Mouse (Mus musculus) liver, embryonic 11.5 days (tissue): Measurements from ENCODE around the gene Rassf5. TPM values are rescaled to one million over a fixed set of nuclear protein-coding genes. Genes with fewer than 3 reads are reported as not detected.

Experiments used
- ATAC-seq: fragments of 200-750 bp; cut with Nextera tagmentation; replicated peaks from 2 replicates; pipeline ENCODE4 v1.8.0; 2017; ENCODE audit warnings: moderate number of reproducible peaks, mild to moderate bottlenecking, moderate TSS enrichment, moderate library complexity; ENCODE audit not compliant: low FRiP score
- DNase-seq: peaks from one replicate; pipeline ENCODE4 v3.0.0-alpha.2; 2017; ENCODE audit warnings: low spot score
- H3K27ac ChIP-seq: fragments of 300-500 bp; sonication (generic); 2 replicates; pipeline ENCODE4 v1.5.1; 2014; ENCODE audit warnings: mild to moderate bottlenecking, low read depth, low read length, control low read depth
- H3K27me3 ChIP-seq: fragments of 300-500 bp; sonication (generic); replicated peaks from 2 replicates; pipeline ENCODE4 v1.6.1; 2014; ENCODE audit warnings: low read length, mixed read lengths; ENCODE audit not compliant: control insufficient read depth, insufficient read depth
- H3K36me3 ChIP-seq: fragments of 300-500 bp; sonication (generic); 2 replicates; pipeline ENCODE4 v1.6.1; 2014; ENCODE audit warnings: mild to moderate bottlenecking, low read length, moderate library complexity, mixed read lengths; ENCODE audit not compliant: control insufficient read depth, insufficient read depth
- H3K4me1 ChIP-seq: fragments of 300-500 bp; sonication (generic); replicated peaks from 2 replicates; pipeline ENCODE4 v1.6.1; 2014; ENCODE audit warnings: low read length, mixed read lengths; ENCODE audit not compliant: control insufficient read depth, insufficient read depth
- H3K4me2 ChIP-seq: fragments of 300-500 bp; sonication (generic); 2 replicates; pipeline ENCODE4 v1.6.1; 2014; ENCODE audit warnings: mild to moderate bottlenecking, control low read depth, moderate library complexity
- H3K4me3 ChIP-seq: fragments of 300-500 bp; sonication (generic); 2 replicates; pipeline ENCODE4 v1.5.1; 2014; ENCODE audit warnings: low read depth, low read length, control low read depth
- H3K9ac ChIP-seq: fragments of 300-500 bp; sonication (generic); 2 replicates; pipeline ENCODE4 v1.6.1; 2014; ENCODE audit warnings: low read depth, low read length, control low read depth
- H3K9me3 ChIP-seq: fragments of 300-500 bp; sonication (generic); 2 replicates; pipeline ENCODE4 v1.6.1; 2016; ENCODE audit warnings: low read length, inconsistent platforms, mixed read lengths; ENCODE audit not compliant: control insufficient read depth
- WGBS: fragments of 180-500 bp; shearing (Covaris S2); extraction: QIAGEN DNeasy Blood & Tissue Kit; methylation state at CpG from one replicate; pipeline ENCODE4 v1.1.7; 2014; 5-methylcytosine and 5-hydroxymethylcytosine counted together
- polyA plus RNA-seq: library from polyadenylated mRNA; unstranded; fragments of >200 nt; fragmentation: Nextera tagmentation; extraction: Ambion mirVana; gene quantifications from 2 replicates; pipeline ENCODE4 v1.2.1, GENCODE M21; 2014

The Rassf5 gene
- 3.7 and 4.1 TPM in 2 replicates for polyA plus RNA-seq

GRCm38 (mm10) chr1:131245089-131245856, at the start of gene Rassf5:
Gene Rassf5, minus strand, starts transcription at chr1:131245258.
- ATAC-seq (peak; percentile 54), DNase-seq (peak; percentile 63)
- H3K36me3 ChIP-seq, result no peaks in the 10 kb centered on the region
- peak within 1 kb of the TSS; percentile 53 for H3K9ac ChIP-seq
- whole genome bisulfite sequencing, result under 1% methylated on average over 60 of the region's 60 CpGs
- H3K4me2 ChIP-seq, result peak within 1 kb of the TSS; percentile 75
- no peaks in the 10 kb centered on the region for H3K9me3 ChIP-seq
- peaks cover 11% of the 10 kb centered on the region for H3K4me1 ChIP-seq
- H3K27ac ChIP-seq, result no peak within 1 kb of the TSS
- peaks cover 53% of the 10 kb centered on the region for H3K27me3 ChIP-seq
- H3K4me3 ChIP-seq, result peak within 1 kb of the TSS; percentile 61

- DNase-seq (no peak), ATAC-seq (no peak)
- 87% methylated on average over 2 of the region's 2 CpGs for WGBS
- Histone ChIP-seq H3K4me2 (no peak overlapping the region), H3K4me1 (no peaks in the 10 kb centered on the region), H3K9ac (no peak overlapping the region), H3K36me3 (no peaks in the 10 kb centered on the region), H3K27me3 (no peaks in the 10 kb centered on the region), H3K27ac (no peak overlapping the region), H3K9me3 (no peaks in the 10 kb centered on the region), H3K4me3 (no peak overlapping the region)
These were observed 48.8 kb upstream of the Rassf5 start for GRCm38 (mm10) chr1:131293922-131294250.

GRCm38 (mm10) chr1:131293221-131293921, 48.3 kb upstream of the Rassf5 start:
- ATAC-seq (no peak), DNase-seq (no peak)
- Histone ChIP-seq H3K4me1 (no peaks in the 10 kb centered on the region), H3K9ac (no peak overlapping the region), H3K4me3 (no peak overlapping the region), H3K4me2 (no peak overlapping the region), H3K9me3 (no peaks in the 10 kb centered on the region), H3K27ac (no peak overlapping the region), H3K36me3 (no peaks in the 10 kb centered on the region), H3K27me3 (no peaks in the 10 kb centered on the region)
- 85% methylated on average over 4 of the region's 4 CpGs for WGBS

DNA sequence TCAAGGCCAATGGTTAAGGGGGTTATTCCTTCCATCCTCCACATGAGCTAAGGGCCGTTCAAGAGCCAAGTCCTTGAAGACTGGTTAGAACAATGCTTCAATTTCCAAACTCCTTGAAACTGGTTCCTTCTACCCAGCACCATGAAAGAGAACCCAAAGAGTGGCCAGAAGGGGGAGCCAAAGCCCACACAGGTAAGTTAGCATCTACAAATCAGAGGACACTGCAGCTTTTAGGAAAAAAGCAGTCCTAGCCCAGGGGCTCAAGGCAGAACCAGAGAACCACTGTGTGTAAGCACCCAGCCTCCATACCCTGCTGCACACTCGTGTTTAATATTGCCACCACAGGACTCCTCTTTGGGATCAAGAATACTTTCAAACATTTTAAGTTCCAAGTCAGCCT, 45.6 kb upstream of the Rassf5 start:
- H3K9me3 ChIP-seq, result no peaks in the 10 kb centered on the region
- H3K4me2 ChIP-seq, result no peak overlapping the region
- no peak overlapping the region for H3K4me3 ChIP-seq
- 40% methylated on average over 2 of the region's 2 CpGs for WGBS
- no peaks in the 10 kb centered on the region for H3K4me1 ChIP-seq
- H3K27me3 ChIP-seq, result no peaks in the 10 kb centered on the region
- DNase-seq, result peak; percentile 48
- no peak for ATAC-seq
- no peak overlapping the region for H3K27ac ChIP-seq
- H3K9ac ChIP-seq, result no peak overlapping the region
- H3K36me3 ChIP-seq, result no peaks in the 10 kb centered on the region

DNA sequence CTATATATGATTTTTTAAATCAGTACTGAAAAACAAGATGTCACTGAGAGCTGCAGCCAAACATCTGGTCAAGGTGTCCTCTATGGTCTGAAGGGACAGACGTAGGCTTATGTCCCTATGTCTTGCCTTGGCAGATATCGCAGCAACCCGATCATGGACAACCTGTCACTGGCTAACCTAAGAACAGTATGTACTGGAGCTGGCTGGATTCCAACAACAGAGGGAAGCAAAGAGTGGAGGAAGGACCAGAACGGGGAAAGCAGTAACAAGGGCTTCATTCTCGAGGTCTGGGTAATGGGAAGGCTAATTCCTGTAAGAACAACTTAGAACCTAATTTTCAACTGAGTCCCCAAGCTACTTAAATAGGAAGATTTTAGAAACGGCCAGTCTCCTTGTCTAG, 43.9 kb upstream of the Rassf5 start:
- ATAC-seq (no peak), DNase-seq (no peak)
- Histone ChIP-seq H3K4me1 (no peaks in the 10 kb centered on the region), H3K27ac (no peak overlapping the region), H3K36me3 (no peaks in the 10 kb centered on the region), H3K9ac (no peak overlapping the region), H3K27me3 (no peaks in the 10 kb centered on the region), H3K9me3 (no peaks in the 10 kb centered on the region), H3K4me3 (no peak overlapping the region), H3K4me2 (no peak overlapping the region)
- 84% methylated on average over 6 of the region's 6 CpGs for WGBS

DNA sequence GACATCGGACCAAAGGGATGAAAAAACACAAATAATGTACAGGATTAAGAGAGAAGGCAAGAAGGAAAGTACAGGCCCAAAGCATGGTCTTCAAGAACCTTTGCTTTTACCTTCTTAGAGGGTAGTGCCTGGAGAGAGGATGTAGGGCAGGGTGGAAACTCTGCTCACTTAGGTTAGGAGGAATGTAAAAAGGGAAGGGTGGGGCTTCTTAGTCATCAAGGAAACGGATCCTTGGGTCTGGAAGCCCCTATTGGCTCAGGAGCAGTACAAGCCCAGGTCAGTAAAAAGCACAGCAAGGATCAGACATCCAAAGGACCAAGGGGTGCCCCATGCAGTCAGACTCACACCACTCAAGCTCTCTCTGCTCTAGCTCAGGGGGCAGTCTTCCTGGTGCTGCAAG, 42.2 kb upstream of the Rassf5 start:
- Histone ChIP-seq H3K4me1 (no peaks in the 10 kb centered on the region), H3K4me2 (no peak overlapping the region), H3K36me3 (no peaks in the 10 kb centered on the region), H3K9me3 (no peaks in the 10 kb centered on the region), H3K27ac (no peak overlapping the region), H3K27me3 (no peaks in the 10 kb centered on the region), H3K9ac (no peak overlapping the region), H3K4me3 (no peak overlapping the region)
- WGBS, result 67% methylated on average over 2 of the region's 2 CpGs
- DNase-seq (no peak), ATAC-seq (no peak)

DNA sequence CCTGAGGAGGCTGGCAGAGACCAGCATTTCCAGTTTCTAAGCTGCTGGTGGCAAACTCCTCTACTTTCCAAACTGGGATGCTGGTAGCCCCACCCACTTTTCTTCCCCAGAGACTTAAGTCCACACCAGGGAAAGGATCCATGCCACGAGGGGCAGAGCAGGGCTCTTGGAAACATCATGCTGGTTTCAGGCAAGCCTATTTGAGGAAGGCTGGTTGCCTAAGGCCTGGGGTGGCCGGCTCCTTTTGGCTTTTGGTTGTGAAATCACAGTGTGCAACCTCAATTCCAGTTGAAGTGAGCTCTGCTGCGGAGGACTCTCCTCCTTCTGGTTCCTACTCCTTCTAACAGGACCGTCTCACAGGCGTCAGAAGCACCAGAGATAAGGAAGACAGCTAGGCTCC, 41.7 kb upstream of the Rassf5 start:
- Histone ChIP-seq H3K9ac (no peak overlapping the region), H3K4me3 (no peak overlapping the region)

DNA sequence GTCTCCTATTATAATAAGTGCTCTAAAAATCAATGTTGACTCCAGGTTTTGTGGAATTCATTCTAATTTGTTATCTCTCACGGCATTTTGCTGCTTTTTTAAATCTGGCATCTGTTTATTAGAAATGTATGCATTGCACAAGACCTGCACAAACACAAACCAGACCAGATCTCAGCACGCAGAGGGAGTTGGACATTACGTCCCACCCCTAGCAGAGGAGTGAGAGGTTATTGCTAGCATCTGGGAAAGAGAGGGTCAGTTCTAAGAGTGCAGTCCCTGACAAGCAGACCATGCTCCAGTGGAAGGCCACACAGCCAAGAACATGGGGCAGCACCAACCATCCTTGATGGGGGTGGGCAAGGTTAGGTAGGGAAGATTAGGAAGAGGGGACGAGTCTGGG, 39.6 kb upstream of the Rassf5 start:
- Histone ChIP-seq H3K4me2 (no peak overlapping the region), H3K9ac (no peak overlapping the region), H3K27ac (no peak overlapping the region), H3K27me3 (no peaks in the 10 kb centered on the region), H3K9me3 (no peaks in the 10 kb centered on the region), H3K4me1 (no peaks in the 10 kb centered on the region), H3K4me3 (no peak overlapping the region), H3K36me3 (no peaks in the 10 kb centered on the region)
- DNase-seq, result no peak
- no peak for ATAC-seq
- 77% methylated on average over 4 of the region's 4 CpGs for WGBS

More for the DNA sequence above, 41.7 kb upstream of the Rassf5 start:
- 56% methylated on average over 5 of the region's 5 CpGs for WGBS
- Histone ChIP-seq H3K36me3 (no peaks in the 10 kb centered on the region), H3K27me3 (no peaks in the 10 kb centered on the region), H3K4me2 (no peak overlapping the region), H3K4me1 (no peaks in the 10 kb centered on the region), H3K9me3 (no peaks in the 10 kb centered on the region), H3K27ac (no peak overlapping the region)
- DNase-seq, result no peak
- no peak for ATAC-seq

GRCm38 (mm10) chr1:131284167-131284566, 39.1 kb upstream of the Rassf5 start:
- ATAC-seq (no peak), DNase-seq (no peak)
- H3K4me2 ChIP-seq, result no peak overlapping the region
- H3K9me3 ChIP-seq, result no peaks in the 10 kb centered on the region
- 0 out of 2 replicates have a peak, but pooled peaks cover under 1% of the 10 kb centered on the region for H3K4me1 ChIP-seq
- no peak overlapping the region for H3K27ac ChIP-seq
- no peak overlapping the region for H3K4me3 ChIP-seq
- WGBS, result 82% methylated on average over 1 of the region's 1 CpGs
- H3K27me3 ChIP-seq, result no peaks in the 10 kb centered on the region
- no peaks in the 10 kb centered on the region for H3K36me3 ChIP-seq
- H3K9ac ChIP-seq, result no peak overlapping the region
